Mouse (Mus musculus) activated CD4-positive, CD25-positive, alpha-beta regulatory T cell, adult 4 months (primary cell): ENCODE data around the gene St8sia6. TPM values are rescaled to one million over a fixed set of nuclear protein-coding genes. Genes with fewer than 3 reads are reported as not detected.

ENCODE experiments used
- ATAC-seq: one replicate; pipeline ENCODE4 v1.8.0; 2017
- polyA plus RNA-seq, 2 experiments: library from polyadenylated mRNA; unstranded; fragments of 100-300 nt; shearing (Covaris generic); gene quantifications; one replicate each; pipeline ENCODE4 v1.2.1; 2017

The St8sia6 gene
- polyA plus RNA-seq, 2 experiments from 2014 or later = 8.1 to 9.7 TPM

DNA sequence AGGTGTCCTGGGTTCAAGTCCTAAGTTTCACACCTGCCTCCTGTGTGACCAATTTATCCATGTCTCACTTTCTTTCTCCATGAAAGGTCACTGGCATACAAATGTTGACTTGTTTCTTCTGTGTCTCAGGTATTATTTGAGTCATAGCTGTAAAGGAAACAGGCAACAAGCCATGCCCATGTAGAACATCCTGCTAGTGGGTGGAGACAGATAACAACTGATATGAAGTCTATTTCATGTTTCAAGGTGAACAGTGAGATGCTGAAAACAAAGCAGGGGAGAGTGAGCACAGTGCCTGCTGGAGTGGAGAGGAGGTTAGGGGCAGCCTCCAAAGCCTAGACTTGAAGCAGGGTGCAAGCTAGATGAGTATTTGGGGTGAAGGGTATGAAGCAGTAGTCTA lies 33.5 kb downstream of the St8sia6 start:
- peak; percentile 77 for ATAC-seq

DNA sequence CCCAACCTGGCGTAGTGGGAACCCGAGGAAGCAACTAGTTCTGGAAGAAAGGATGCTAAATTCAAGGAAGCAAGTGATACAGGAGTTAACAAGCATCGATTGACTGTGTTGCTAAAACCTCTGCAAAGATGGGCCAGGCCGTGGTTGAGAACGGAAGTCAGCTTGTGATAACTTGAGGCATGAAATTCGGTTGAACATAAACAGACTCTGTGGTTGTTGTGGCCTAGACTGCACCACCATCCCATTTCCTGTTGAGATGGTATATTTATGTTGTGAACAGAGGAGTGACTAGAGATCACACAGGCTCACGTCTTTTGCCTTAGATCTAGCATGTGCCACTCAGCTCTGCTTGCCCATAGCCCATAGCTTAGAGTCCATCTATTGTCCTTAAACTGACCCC lies 36.5 kb downstream of the St8sia6 start:
- peak; percentile 83 for ATAC-seq

DNA sequence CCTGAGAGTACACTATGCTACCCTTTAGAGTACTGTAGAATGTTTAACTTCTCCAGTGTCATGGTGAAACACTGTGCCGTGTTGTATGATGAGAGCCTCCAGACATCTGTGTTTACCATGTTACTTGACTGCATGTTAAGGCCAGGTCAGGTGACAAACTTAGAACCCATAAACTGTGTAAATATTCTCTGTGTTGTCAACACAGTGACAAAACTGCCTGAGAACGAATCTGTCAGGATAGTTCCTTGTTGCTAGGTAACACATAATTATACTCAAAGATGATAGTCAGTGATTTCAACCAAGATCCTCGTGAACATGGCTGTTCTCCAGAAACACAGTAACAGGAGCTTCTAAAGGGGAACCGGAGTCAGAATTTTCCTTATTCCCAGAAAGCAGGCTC lies 38.1 kb downstream of the St8sia6 start:
- ATAC-seq = no peak

DNA sequence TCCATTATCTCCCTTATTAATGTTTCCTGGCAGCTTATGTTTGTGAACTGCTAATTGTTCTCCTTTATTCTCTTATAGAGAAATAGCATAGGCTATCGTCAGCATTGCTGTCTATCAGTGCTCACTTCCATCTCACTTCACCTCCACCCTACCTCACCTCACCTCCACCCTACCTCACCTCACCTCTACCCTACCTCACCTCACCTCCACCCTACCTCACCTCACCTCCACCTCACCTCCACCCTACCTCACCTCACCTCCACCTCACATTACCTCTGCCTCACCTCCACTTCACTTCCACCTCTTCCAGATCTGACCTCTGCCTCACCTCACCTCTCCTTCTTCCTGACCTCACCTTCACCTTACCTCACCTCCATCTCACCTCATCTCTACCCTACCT lies 42.2 kb downstream of the St8sia6 start:
- ATAC-seq = no peak

DNA sequence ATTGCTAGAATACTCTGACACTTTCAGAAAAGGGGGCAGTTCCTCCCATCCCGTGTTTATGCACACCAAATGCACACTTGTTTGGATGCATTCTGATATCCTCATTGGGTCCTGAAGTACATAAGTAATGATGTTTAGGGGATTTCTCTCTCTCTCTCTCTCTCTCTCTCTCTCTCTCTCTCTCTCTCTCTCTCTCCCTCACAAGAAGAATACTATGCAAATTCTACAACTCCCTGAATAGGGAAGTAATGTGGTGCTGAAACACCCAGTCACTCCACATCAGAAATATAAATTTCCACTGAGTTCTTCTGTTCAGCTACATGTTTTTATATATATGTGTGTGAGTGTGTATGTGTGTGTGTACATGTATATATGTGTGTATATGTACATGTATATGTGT lies 43.1 kb downstream of the St8sia6 start:
- no peak for ATAC-seq

DNA sequence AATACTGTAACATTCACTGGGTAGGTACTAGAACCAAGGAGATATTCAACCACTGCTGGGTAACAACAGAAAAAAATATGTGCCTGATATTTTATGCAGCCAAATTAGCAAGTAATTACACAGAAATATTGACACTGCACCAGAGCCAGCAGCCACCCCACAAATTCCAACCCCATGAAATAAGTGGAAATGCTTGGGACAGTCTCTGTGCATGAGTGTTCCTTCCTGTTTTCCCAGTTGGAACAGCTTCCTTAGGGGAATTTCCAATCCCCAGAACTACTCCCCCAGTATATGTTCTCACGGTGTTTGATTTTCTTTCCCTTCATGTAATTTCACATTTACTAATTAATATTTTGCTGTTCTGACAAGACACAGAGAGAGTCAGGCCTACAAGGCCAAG lies 43.8 kb downstream of the St8sia6 start:
- ATAC-seq = no peak

DNA sequence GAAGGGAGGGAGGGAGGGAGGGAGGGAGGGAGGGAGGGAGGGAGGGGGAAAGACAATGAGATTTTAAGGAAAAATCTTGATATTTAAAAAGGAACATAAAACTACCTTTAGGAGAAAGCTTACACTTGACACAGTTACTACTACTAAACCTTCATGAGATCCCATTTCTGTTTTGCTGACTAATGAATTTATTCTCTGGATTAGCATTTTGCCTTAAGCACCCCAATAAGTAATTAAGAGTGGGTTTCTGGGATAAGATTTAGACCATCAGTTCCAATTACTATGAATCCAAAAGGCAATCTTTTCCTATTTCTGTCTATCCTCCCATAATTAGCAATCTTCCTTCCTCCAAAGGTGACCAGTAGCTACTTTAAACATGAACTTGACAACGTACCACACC lies 44.7 kb downstream of the St8sia6 start:
- ATAC-seq = no peak

DNA sequence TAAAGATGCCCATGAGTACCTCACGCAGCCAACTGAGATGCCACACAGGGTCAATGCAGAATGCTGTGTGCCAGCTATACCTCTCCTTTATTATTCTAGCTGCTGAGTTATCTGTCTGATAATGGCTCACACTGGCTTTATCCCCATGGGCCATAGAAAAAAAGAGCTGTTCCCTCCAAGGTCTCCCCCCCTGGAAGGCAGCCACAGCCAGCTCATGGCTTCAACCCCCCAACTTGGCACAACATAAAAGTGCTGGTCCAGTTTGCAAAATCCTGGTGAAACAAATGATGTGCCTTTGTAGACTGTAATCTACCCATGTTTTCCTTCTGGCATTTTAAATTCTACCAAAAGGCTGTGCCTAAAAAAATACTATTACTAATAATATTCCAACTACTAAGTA lies 46.3 kb downstream of the St8sia6 start:
- ATAC-seq = no peak

DNA sequence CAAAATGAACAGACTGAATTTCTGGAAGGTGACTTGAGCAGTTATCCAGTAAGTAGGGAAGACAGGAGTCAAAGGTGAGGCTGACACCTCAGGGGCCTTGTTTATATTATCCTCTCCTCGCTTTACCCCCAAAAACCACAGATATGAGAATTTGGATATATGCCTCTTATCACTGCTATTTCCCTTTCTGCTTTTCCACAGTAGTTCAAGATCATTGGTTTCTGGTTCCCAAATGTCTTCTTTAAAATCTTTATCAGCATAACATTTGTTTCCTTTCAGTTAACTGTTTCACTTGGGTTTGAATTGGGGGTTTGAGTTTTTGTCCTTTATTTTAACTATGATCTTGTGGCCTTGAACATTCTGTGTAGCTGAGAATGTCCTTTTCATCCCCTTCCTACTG lies 47.8 kb downstream of the St8sia6 start:
- ATAC-seq = no peak

DNA sequence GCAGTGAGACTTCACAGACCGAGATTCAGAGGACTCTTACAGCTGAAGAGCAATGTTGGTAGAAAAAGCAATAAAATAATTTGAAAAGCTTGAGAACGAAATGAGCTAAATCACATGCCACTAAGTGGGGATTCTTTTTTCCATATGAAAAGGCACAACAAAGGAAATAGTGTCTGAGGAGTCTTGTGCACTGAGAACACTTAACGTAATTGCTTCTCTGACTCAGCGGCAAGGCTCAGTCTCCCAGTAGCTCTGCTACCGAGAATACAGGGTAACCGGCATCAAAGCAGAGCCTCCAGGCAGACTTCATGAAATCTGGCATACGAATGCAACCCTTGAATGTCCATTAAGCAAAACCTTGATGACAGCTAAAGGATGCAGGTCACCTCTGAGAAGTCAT lies 55.2 kb downstream of the St8sia6 start:
- ATAC-seq = no peak

DNA sequence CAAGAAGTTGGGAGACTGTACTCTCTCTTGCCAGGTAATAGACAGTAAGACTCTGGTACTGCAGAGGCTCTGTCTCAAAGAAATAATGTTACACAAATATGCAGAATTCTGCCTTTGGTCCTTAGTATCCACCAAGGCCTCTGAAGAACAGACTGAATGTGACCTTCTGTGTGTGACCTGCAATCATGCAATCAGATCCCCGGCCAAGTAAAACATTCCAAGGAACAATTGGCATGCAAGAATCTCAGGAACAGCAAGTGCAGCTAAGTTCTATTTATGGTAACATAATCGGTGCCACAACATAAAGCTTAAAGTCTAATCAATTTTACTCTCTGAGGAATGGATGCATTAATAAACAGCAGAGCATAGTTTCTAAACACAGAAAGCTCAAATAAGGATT lies 66.0 kb downstream of the St8sia6 start:
- no peak for ATAC-seq

DNA sequence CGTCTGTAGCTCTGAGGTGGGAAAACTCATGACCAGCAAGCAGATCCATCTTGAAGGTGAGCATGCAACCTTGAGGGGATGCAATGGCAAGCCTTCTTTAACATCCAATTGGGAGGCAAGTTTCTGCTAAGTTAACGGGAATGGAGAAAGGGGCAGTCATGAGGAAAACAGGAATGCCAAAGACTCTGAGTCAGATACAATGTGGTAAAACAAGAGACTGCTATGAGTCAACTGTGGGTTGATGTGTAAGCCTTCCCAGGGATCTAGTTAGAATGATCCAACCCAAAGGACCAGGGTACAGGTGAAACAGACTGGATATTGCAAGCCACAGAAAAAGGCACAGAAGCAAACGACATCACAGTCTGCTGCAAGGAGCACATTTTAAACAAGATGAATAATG lies 68.3 kb downstream of the St8sia6 start:
- ATAC-seq = no peak

DNA sequence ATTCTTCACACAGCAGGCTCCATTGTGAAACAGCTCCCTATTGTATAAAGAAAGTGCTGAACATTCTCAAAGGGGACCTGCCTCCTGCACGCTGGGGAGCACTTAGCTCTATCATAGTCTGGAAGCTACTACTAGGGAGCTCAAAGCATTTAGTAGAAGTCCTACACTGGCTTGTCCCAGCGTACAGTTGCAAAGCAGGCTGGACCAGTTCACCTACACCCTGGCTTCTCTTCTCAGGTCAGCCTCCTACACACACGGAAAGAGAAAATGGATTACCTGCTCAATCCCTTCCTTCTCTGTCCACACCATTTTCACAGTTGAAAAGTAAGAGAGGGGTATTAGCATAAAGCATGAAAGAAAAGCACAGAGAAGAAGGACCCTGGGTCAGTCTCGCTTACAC lies 71.6 kb downstream of the St8sia6 start:
- no peak for ATAC-seq

DNA sequence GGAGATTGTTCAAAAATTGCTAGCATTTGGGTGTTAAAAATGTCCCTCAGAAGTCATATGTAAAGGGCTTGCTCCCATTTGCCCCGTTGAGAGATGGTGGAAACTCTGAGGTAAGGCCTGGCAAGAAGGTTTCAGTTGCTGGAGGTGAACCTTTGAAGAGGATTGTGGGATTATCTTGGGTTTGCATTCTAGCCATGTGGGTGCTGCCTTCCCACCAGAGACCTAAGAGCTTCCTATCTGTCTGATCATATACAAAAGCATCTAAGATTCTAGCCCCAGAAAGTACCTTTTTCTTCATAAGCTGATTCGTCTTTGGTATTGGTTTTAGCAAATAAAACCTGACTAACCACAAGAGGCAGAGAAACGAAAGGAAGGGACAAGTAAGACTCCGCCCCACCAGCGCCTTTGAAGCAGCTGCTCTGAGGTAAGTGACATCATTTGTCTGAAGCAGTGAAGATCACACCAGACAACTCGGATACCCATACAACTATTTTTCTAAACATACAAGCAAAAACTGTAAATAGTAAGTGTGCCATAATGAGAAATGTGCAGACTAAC lies 75.2 kb downstream of the St8sia6 start:
- peak; percentile 99 for ATAC-seq

DNA sequence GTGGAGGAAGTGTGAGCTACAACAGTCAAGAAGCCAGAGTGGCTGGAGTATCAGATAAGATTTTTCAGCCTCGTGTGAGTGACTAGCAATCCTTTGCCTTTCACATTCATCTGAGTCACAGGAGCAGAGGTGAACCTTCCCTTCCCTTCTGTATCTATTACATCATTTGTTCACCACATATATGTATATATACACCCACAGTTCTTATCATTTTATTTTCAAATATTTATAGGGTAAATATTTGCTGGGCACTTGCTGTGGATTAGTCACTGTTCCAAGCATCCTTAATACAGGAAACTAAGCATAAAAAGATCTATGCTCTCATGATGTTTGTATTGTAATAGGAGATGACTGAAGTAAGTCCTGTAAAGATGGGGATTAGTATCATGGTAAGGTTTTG lies 85.1 kb downstream of the St8sia6 start:
- no peak for ATAC-seq

DNA sequence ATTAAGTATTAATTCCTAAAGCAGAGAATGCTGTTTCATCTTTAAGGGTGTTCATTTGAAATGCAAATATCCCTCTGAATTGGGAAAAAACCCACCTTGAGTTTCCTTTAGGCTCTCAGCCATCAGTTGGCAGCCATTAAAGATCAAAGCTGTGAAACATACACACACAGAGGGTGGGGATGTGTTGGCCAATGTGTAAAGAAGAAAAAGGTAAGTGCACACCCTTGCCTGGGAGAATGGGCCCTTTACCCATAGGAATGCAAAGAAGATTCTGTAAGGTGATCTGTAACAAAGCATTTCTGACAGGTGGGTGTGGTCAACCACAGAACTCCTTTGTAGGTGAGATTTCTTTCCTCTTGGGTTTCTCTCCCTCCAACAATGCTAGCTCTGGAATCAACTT lies 96.3 kb downstream of the St8sia6 start:
- no peak for ATAC-seq

DNA sequence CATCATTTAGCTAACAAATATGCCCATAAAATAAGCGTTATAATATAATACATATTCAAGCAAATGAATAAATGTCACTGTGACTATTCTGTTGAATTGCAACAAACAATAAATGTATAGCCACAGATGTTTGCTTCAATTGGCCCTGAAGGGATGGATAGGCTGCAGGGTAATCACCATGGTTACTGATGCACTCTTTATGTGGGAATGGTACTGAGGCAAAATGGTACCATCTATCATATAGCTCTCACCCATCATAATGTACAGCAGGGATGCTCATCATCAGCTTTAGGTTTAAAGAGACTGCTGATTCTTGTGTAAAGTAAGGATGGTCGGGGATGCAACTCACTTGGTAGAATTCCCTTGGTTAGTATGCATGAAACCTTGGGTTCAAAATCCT lies 99.4 kb downstream of the St8sia6 start:
- no peak for ATAC-seq

DNA sequence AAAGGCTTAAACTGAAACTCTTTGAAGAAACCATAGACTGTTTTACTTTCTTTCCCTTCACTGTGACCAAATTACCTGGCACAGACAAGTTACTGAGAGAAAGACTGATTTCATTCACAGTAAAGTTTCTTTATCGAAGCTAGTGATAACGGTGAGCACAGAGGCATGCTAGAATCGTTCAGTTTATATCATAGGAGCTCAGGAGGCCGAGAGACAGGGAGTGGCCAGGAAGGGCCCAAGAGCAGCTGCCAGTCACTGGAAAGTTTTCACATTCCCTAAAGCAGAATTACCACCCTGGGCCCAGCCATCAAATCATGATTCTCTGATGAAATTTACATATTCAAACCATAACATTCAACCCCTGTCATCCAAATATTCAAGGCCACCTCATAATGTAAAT lies 109.5 kb downstream of the St8sia6 start:
- ATAC-seq = no peak

DNA sequence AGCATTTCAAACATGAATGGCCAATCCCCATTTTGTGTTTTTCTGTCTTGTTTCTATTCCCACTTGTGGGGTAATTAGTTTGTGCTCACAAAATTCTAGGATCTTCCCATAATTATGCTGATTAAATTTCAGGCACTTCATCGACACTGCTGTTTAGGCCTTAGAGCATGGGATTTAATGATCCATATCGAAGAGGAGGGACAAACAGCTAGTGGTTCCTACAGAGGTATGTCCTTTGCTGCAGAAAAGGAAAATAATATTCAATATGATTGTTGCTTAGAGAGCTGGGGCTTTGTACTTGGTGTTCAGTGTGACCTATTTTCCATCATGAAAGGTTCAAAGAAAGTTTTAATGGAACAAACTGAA lies 110.7 kb downstream of the St8sia6 start:
- no peak for ATAC-seq

DNA sequence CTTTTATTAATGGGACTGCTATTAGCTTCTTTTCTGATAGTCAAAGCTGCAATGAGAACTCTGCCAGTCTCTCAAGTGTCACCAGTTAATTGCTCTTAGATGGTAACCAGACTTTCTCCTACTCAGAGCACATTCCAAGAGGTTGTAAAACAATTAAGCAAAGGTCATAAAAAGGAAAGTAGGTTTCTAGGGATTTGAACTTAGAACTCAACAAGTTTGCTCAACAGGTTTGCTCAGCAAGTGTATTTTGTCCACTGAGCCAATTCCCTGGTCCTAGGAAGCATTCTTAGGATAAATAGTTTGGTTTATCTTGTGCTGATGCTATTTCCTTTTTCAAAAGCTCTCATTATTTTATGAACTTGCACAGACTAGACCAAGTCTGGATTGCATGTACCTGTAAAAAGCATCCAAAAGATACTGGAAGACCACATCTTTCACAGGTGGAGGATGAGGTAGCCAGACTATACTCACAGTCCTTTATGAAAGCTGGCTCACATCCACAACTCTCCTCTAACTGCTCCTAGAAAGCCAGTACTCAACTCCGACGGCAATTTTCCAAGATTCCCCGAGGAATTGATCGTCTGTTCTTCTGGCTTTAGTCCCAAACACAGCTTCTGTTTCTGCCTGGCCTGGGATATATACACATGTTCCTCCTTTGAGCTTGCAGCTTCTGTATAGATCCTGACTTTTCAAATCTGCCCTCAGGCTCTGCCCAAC lies 111.2 kb downstream of the St8sia6 start:
- ATAC-seq = no peak

DNA sequence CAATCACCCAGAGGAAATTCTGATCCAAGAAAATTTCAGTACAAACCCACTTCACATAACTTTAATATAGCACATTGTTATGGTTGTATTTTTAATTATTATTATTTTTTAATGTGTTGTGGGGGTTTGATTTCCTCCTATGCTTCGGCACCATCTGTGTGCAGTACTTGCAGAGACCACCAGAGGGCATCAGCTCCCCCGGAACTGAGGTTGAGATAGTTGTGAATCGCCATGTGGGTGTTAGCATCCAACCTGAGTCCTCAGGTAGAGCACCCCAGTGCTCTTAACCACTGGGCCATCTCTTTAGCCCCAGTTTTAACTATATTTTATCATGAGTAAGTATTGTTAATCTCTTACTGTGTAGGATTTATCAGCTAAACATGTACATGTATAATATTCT lies 120.9 kb downstream of the St8sia6 start:
- peak; percentile 51 for ATAC-seq

DNA sequence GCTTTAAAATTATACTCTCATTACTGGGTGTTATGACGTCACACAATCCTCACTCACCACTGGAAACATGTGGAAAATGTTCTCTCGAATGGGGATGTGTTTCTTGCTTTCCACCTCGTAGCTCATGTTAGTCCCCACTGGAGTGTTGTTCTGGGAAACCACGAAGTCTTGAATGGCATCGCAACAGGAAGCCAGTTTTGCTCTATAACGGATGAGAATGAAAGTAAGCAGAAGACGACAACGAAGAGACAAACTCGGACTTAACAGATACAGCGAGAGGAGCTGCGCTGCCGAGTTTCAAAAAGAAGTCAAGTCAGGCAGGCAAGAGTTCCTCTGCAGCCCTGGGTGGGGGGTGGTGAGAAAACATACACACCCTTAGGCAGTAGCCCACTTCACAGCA lies 121.4 kb downstream of the St8sia6 start:
- peak; percentile 53 for ATAC-seq

DNA sequence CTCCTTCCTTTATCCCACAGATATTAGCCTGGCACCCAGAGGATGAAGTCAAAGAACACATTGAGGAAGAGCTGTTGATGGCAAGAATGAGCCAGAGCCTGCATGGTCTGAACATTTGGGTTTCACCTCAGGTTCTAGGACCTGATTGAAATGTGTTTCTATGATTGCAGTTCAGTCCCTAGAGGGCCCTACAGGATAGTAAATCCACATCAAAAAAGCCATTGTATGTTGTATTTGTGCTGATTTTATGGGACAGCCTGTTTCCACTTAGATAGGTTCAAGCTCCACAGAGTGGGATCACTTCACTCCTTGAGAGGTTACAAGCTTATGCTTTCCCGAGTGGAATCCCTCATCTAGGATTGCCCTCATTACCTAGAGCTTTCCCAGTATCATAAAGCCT lies 159.0 kb downstream of the St8sia6 start:
- no peak for ATAC-seq

DNA sequence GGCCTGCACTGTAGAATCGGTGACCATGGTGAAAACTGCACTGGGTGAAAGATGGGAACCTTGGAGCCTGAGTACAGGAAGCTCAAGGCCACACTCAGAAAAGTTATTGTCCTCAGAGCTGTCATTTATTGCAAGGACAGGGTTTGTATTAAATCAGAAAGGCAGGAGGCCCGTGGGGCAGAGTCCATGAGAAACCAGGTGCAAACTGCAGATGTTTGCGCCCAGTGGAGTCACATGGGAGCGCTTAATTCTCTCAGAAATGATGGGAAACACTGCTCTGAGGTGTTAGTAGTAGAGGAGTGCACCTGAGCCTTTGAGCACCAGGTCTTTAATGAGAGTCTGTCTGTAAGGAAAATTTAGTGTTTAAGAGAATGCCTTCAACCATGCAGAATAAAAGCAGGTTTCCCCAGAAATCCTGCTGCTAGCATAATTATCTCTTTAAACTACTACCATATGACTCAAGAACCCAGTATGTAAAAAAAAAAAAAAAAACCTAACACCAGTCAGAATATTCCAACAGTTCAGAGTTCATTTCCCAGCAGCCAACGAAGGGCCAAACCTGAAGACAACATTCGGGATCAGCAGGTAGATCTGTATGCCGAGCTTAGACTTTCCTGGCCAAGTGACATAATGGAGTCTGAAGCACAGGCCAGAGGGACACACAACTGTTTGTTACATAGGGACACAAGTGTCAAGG lies 163.6 kb downstream of the St8sia6 start:
- ATAC-seq = no peak
